Mouse (Mus musculus) forebrain, postnatal 0 days (tissue): ENCODE measurements around the gene Gm43552. TPM values are rescaled to one million over a fixed set of nuclear protein-coding genes. Genes with fewer than 3 reads are reported as not detected.
"Not testable (repeated sequence)": the region's sequence is repeated elsewhere in the genome, so short reads cannot be mapped to it uniquely, and the experiment has no call there.

Experiments
- ATAC-seq: fragments of 200-750 bp; cut with Nextera tagmentation; 2 replicates; pipeline ENCODE4 v1.8.0; 2017; ENCODE audit warnings: mild to moderate bottlenecking, moderate library complexity
- DNase-seq: peaks from one replicate; pipeline ENCODE4 v3.0.0-alpha.2; 2015
- H3K27ac ChIP-seq: fragments of 300-500 bp; sonication (generic); 2 replicates; pipeline ENCODE4 v1.5.1; 2014; ENCODE audit warnings: low read depth, mild to moderate bottlenecking, antibody characterized with exemption, low read length, moderate library complexity, mixed read lengths
- H3K27me3 ChIP-seq: fragments of 300-500 bp; sonication (generic); 2 replicates; pipeline ENCODE4 v1.6.1; 2014; ENCODE audit warnings: mild to moderate bottlenecking, low read length, mixed read lengths; ENCODE audit not compliant: insufficient read depth
- H3K36me3 ChIP-seq: fragments of 300-500 bp; sonication (generic); 2 replicates; pipeline ENCODE4 v1.6.1; 2014; ENCODE audit warnings: mild to moderate bottlenecking, moderate library complexity; ENCODE audit not compliant: insufficient read depth
- H3K4me1 ChIP-seq: fragments of 300-500 bp; sonication (generic); 2 replicates; pipeline ENCODE4 v1.6.1; 2014; ENCODE audit warnings: antibody characterized with exemption; ENCODE audit not compliant: insufficient read depth
- H3K4me2 ChIP-seq: fragments of 300-500 bp; sonication (generic); 2 replicates; pipeline ENCODE4 v1.6.1; 2014; ENCODE audit warnings: low read depth, mild to moderate bottlenecking, moderate library complexity
- H3K4me3 ChIP-seq: fragments of 300-500 bp; sonication (generic); 2 replicates; pipeline ENCODE4 v1.5.1; 2014; ENCODE audit warnings: low read depth, low read length, mixed read lengths
- H3K9ac ChIP-seq: fragments of 300-500 bp; sonication (generic); 2 replicates; pipeline ENCODE4 v1.6.1; 2014; ENCODE audit warnings: mild to moderate bottlenecking
- H3K9me3 ChIP-seq: fragments of 300-500 bp; sonication (generic); 2 replicates; pipeline ENCODE4 v1.6.1; 2016; ENCODE audit warnings: low read length
- CTCF ChIP-seq: sonication (generic); IDR thresholded peaks from 2 replicates; pipeline ENCODE4 v1.5.1; 2016; ENCODE audit warnings: antibody characterized with exemption, control low read depth, low read depth
- WGBS: fragments of 180-500 bp; shearing (Covaris S2); extraction: QIAGEN DNeasy Blood & Tissue Kit; methylation state at CpG from one replicate; pipeline ENCODE4 v1.1.7; 2014; 5-methylcytosine and 5-hydroxymethylcytosine counted together
- polyA plus RNA-seq: library from polyadenylated mRNA; unstranded; fragments of >200 nt; fragmentation: Nextera tagmentation; extraction: Ambion mirVana; gene quantifications from 2 replicates; pipeline ENCODE4 v1.2.1, GENCODE M21; 2015
- total RNA-seq: library from RNA; depleted of rRNA; stranded (reverse); fragments of >200 nt; gene quantifications from 2 replicates; pipeline ENCODE4 v1.2.3, GENCODE M21; 2014

Gm43552 gene
- total and polyA plus RNA-seq, 2 experiments from 2014 or later, result not detected

DNA sequence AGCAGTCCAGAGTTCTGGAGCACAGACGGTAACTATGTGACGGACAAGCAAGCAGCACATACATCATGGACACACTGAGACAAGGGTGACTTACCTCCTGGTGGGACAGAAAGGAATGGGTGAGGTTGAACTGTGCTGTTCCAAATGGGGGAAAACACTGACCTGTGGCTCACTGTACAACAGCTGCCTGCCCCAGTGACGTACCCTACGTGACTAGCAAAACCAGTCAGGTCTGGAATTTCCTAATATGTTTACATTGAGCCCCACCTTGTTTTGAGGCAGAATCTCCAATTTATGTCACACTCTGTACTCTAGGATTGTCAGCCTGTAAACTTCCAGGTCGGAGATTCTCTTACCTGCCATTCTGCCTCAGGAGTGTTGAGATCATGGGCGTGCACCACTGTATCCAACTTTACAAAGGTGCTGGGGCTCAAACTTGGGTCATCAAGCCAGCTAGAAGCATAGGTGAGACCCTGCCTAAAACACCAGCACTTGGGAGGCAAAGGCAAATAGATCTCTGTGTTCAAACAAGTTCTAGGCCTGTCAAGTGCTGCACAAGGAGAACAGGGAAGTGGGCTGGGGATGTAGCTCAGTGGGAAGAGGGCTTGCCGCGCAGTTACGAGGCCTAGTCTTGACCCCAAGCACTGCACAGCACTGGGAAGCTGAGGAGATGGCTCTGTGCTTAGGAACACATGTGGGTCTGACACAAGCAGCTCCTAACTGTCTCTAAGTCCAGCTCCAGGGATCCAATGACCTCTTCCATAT lies 12.8 kb downstream of the Gm43552 start:
- H3K27ac ChIP-seq, result no peak overlapping the region
- H3K9ac ChIP-seq, result no peak overlapping the region
- no peaks in the 10 kb centered on the region for H3K4me1 ChIP-seq
- H3K4me3 ChIP-seq, result no peak overlapping the region
- TF ChIP-seq CTCF, result no peak
- ATAC-seq (no peak), DNase-seq (no peak)
- no peaks in the 10 kb centered on the region; the same call in 1 of the 2 replicates for H3K36me3 ChIP-seq
- no peak overlapping the region for H3K4me2 ChIP-seq
- no peaks in the 10 kb centered on the region for H3K27me3 ChIP-seq
- WGBS, result 93% methylated on average over 9 of the region's 9 CpGs
- no peaks in the 10 kb centered on the region for H3K9me3 ChIP-seq

DNA sequence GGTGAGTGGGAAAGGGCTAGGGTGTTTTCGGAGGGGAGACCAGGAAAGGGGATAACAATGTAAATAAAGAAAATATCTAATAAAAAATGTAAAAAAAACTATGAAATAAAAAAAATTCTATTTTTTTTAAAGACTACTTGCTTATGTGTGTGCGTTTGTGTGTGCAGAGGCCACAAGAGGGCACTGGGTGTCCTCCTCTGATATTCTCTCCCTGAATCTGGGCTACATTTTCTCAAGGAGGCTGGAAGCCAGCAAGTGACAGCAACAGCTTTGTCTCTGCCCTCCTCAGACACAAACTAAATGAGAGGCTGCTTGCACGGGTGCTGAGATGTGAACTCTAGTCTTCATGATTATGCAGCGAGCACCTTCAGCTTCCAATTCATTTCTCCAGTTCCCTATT lies 14.4 kb downstream of the Gm43552 start:
- Histone ChIP-seq H3K9ac (no peak overlapping the region), H3K27ac (no peak overlapping the region), H3K36me3 (no peaks in the 10 kb centered on the region; the same call in 1 of the 2 replicates), H3K4me1 (no peaks in the 10 kb centered on the region), H3K9me3 (no peaks in the 10 kb centered on the region), H3K4me3 (no peak overlapping the region), H3K4me2 (no peak overlapping the region), H3K27me3 (no peaks in the 10 kb centered on the region)
- WGBS, result 65% methylated on average over 4 of the region's 4 CpGs
- DNase-seq (no peak), ATAC-seq (no peak; the same call in 1 of the 2 replicates)
- peak; percentile 28 for TF ChIP-seq CTCF

DNA sequence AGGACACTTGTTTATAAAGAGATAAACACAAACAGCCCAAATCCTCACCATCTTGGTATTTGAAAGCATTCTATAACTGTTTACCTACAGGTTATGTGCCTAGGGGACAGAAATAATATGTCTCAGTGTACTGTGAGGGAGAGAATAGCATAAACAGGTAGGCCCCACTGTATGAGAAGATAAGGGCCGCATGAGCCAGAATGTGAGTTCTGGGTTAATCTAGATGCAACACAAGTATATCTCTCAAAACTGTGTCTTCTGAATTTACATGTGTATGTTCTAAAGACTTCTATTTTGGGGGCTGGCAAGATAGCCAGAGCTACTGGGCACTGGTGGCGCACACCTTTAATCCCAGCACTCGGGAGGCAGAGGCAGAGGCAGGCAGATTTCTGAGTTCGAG lies 15.9 kb downstream of the Gm43552 start:
- WGBS, result 96% methylated on average over 4 of the region's 4 CpGs
- not testable (repeated sequence) for H3K9ac ChIP-seq, H3K27me3 ChIP-seq, H3K4me1 ChIP-seq, ATAC-seq, H3K27ac ChIP-seq, H3K36me3 ChIP-seq, H3K4me3 ChIP-seq, H3K9me3 ChIP-seq, DNase-seq, H3K4me2 ChIP-seq

DNA sequence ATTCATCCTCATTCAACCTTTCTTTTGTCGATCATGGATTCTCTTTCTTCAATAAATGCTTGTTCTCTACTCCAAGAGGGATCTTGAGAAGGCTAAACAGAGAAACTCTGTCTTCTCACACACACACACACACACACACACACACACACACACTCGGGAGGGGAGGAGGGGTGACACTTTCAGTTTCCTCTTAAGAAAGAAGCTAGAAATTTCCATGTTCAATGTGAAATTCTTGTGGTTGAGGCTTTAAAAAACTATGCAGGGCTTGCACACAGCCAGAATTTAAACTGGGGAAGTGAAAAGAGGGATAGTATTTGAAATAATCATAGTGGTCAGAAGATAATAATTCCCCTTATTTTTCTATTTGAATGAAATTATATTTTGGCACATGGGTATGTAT lies 16.8 kb downstream of the Gm43552 start:
- ATAC-seq, result no peak

DNA sequence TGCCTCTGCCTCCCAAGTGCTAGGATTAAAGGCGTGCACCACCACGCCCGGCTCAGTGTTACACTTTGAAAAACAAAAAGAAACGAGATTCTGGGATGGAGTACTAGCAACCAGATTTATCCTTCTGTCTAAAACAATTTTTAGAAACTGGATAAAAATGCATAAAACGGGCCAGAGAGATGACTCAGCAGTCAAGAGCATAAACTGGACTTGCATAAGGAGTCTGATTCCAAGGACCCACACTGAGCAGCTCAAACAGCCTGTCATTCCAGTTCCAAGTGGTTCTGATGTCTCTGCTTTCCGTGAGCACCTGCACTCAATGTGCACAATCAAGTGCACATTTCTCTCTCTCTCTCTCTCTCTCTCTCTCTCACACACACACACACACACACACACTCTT lies 22.9 kb downstream of the Gm43552 start:
- ATAC-seq (peak; percentile 45; the same call in 1 of the 2 replicates), DNase-seq (peak; percentile 13)
- H3K27me3 ChIP-seq, result no peaks in the 10 kb centered on the region
- no peak overlapping the region for H3K4me2 ChIP-seq
- H3K4me1 ChIP-seq, result no peaks in the 10 kb centered on the region
- WGBS, result 82% methylated on average over 6 of the region's 6 CpGs
- no peak overlapping the region for H3K4me3 ChIP-seq
- peaks cover 36% of the 10 kb centered on the region for H3K36me3 ChIP-seq
- TF ChIP-seq CTCF, result no peak
- no peak overlapping the region for H3K9ac ChIP-seq
- no peaks in the 10 kb centered on the region for H3K9me3 ChIP-seq
- H3K27ac ChIP-seq, result no peak overlapping the region

More for the DNA sequence above, 16.8 kb downstream of the Gm43552 start:
- Histone ChIP-seq H3K27ac (no peak overlapping the region), H3K27me3 (no peaks in the 10 kb centered on the region), H3K9ac (no peak overlapping the region), H3K4me3 (no peak overlapping the region), H3K4me2 (no peak overlapping the region), H3K4me1 (no peaks in the 10 kb centered on the region), H3K36me3 (no peaks in the 10 kb centered on the region; the same call in 1 of the 2 replicates), H3K9me3 (no peaks in the 10 kb centered on the region)
- 85% methylated on average over 2 of the region's 2 CpGs for WGBS
- no peak for DNase-seq
- no peak for TF ChIP-seq CTCF

DNA sequence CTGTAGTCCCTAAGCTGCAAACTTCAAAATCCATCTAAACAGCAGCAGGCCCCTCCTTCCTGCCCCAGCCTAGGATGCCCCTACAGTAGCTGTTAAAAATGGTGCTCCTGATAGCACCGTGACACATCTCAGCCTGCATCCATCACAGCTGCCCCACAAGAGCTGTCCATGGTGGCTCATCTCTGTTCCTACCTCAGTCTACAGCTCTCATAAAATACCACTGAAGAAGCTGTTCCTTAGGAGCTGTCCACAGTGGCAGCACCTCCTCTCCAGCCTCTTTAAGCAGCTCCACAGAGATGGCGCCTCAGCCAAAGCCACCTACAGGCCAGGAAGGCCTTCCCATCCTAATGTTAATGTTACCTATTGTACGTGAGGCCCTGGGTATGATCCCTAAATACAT lies 25.7 kb downstream of the Gm43552 start:
- no peak overlapping the region for H3K9ac ChIP-seq
- no peaks in the 10 kb centered on the region for H3K4me1 ChIP-seq
- no peaks in the 10 kb centered on the region for H3K27me3 ChIP-seq
- no peaks in the 10 kb centered on the region for H3K9me3 ChIP-seq
- DNase-seq (no peak), ATAC-seq (no peak)
- H3K4me2 ChIP-seq, result no peak overlapping the region
- H3K4me3 ChIP-seq, result no peak overlapping the region
- H3K36me3 ChIP-seq, result peaks cover 41% of the 10 kb centered on the region
- TF ChIP-seq CTCF, result no peak
- WGBS, result 86% methylated on average over 3 of the region's 3 CpGs
- no peak overlapping the region for H3K27ac ChIP-seq

DNA sequence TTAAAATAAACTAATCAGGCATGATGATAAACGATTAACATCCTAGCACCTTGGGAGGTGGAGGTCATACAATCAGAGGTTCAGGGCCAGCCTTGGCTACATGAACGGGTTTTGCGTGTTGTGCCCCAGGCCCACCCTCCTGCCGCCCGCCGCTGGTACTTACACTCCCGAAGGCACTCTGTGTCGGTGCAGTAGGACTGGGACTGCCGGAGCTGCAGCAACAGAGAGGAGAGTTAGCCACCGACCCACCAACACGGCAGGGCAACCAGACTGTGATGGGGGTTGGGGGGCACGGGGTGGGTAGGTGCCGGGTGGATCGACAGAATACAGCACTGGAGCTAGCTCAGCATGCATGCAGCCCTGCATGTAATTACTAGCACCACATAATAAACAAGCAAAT lies 32.3 kb downstream of the Gm43552 start:
- H3K4me2 ChIP-seq, result no peak overlapping the region
- DNase-seq (no peak), ATAC-seq (no peak)
- no peaks in the 10 kb centered on the region for H3K4me1 ChIP-seq
- H3K27me3 ChIP-seq, result no peaks in the 10 kb centered on the region
- no peak overlapping the region for H3K9ac ChIP-seq
- no peak for TF ChIP-seq CTCF
- no peak overlapping the region for H3K4me3 ChIP-seq
- no peaks in the 10 kb centered on the region for H3K9me3 ChIP-seq
- H3K36me3 ChIP-seq, result peaks cover 51% of the 10 kb centered on the region
- 91% methylated on average over 14 of the region's 14 CpGs for WGBS
- no peak overlapping the region for H3K27ac ChIP-seq
